Mouse (Mus musculus): ENCODE results near the gene Smg6.
"Not testable (repeated sequence)": the region's sequence is repeated elsewhere in the genome, so short reads cannot be mapped to it uniquely, and the experiment has no call there.

The Smg6 gene

DNA sequence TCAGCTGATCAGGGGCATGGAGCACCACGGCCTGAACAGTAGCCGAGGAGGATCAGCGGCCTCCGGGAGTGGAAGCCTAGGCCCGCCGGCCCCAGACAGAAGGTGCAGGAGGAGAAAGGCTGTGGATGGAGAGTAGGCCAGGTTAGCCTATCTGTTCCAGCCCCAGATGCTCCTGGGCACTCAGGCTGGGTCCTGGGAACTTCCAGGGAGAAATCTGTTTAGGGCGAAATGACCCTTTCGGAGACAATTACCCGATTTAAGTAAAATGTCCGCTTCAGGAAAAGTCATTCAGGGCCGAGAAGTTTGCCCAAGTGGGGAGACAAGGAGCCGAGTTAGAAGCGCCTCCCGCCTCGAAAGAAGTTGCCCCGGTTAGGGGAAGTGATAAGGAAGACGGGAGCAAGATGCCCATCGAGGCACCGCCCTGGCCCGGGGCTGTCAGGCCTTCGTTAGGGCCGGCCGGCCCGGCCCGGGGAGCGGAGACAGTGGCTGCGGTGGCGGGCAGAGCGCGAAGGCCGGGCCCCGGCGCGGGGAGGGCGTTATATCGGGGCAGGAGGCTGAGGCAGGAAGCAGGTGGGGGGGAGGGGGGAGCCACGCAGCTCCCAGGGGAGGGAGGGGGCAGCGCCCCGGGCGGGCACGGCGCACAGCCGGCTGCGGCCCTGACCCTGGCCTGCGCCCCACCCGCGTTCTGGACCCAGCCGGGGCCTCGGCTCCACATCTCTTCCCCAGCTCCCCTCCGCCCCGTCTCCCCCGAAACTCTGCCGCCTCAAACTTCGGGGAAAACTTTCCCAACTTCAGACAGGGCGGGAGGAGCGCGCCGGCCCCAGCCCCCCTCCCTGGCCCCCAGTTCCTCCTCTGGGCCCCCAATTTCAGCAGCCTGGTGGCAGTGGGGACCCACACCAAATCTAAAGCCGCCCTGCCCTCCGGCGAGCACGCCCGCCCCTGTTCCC is 242.3 kb downstream of the Smg6 start:
- no peak for DNase-seq (ENCODE audit: low spot score)

GRCm38 (mm10) chr11:75168590-75169361 is 243.2 kb downstream of the Smg6 start:
- DNase-seq (ENCODE audit: low spot score) = peak; percentile 75

DNA sequence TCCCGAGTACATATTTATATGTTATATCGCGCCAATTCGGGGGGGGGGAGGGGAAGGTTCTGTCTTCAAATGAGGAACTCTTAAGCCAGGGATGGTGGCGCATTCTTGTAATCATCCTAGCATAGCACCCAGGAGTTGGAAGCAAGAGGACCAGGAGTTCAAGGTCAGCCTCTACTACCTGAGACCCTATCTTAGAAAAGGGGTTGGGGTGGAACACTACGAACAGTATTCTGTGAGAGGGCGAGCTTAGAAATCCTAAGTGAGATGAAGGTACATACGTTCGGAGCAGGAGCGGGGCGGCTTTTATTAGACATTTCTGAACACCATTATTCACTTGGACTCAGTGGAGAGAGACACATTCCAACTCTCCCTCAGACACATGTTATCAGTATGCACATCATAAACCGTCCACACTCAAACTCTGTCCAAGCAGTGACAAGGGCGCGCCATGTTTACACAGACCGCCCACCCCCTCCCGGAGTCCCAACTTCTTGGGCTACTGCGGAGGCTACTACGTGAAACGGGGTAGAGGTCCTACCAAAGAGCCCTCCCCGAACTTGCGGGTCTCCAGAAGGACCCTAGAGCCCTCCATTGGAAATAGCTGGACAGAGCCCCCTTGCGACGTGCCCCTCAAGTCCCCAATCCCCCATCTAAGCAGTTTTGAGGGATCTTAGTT is 243.9 kb downstream of the Smg6 start, which contains the start of gene Hic1:
Gene Hic1, minus strand, starts transcription at position 115 of the 676 bp plus-strand sequence.
- DNase-seq (ENCODE audit: low spot score) = no peak

DNA sequence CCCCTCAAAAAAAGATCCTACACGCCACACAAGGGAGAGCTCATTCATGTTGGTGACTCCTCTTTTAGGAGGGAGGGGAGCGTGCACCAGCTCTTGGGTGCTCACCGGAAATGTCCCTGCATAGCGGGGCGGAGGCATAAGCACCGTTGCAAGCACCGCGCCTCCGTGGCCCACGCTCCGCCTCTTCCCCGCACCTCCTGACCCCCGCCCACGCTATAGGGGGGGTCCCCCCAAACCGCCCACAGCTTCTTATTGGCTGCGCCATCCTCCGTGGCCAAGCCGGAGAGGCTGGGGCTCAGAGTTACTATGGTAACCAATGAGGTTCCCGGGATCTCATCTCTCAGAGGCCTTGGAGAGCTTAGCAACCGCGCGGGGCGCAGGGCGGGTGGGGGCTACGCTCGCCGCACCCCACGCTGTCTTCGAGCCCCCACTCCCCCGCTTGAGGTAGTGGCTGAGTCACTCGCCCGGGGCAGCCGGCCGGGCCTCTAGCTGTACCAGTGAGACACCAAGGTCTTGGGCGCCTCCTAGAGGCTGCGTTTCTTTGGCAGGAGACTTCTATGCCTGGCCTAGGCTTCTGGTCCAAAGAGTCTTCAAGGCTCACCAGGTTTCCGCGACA is 244.6 kb downstream of the Smg6 start:
- peak; percentile 78 for DNase-seq (ENCODE audit: low spot score)

DNA sequence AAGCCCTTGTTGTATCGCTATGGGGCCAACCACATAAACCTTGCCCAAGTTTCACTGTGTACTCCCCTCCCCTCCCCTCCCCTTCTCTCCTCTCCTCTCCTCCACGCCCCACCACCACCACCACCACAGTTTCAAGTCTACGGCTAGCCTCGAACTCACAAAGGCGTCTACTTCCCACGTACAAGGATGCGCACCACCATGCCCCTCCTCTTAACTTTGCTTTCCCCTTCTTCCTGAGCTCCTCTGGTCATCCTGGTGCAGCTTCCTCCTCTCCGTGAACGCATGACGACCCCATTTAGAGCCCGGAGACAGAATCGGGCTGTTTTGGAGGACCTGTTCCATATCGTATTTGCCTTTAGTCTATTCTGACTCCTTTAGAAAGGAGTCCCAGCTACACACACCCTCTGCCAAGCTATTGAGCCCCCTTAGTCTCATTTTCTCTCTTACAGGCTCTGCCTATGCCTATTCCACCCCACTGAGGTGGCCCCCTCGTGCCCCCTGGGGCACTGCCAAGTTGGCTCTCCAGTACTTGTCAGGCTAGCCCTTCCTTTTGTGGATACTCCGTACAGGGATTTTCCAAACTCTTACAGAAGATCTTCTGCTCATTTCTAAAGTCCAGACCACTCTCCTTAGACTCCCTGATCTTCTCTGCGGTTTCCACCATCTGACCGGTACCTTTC is 245.7 kb downstream of the Smg6 start:
- no peak for DNase-seq (ENCODE audit: low spot score)

DNA sequence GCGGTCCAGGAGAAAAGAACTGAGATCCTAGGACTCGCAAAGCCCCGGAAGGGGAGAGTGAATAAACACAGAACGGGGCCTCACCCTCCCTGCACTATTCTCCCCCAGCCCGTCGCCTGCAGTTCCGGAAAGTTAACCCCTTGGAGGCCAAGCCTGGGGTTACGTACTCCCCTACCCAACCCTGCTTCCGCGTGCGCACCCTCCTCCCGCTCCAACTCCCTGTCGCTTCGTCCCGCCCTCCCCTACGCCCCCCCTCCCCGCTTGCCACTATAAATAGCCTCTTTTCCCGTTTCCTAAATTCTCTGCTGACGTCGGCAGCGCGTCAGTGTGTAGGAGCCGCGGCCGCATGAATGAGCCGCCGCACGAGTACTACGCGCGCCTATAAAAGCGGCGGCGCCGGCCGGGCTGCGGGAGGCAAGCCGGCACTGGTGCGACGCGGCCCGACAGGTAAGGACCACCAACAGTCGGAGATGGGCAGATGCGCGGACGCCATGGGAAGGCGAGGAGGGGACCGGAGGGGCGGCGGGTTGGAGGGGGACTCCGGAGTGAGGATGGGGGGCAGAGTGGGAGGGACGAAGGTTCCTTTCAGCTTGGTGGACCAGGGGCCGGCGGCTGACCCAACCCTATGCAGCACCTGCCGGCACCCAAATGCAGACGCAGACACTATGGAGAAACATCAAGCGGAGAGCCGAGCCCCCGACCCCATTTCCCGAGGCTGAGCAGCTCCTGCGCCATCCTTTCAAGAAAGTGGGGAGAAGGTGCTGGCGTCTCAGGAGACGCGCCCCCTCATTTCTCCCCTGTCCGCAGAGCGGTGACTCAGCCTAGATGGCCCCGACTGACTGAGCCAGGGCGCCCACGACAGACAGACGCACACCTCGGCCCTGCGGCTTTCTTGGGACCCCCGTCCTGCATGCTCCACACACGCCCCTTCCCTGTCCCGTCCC is 246.8 kb downstream of the Smg6 start:
- no peak for DNase-seq (ENCODE audit: low spot score)

- peak; percentile 89 for DNase-seq (ENCODE audit: low spot score)
Measured at GRCm38 (mm10) chr11:75173095-75173798, 247.6 kb downstream of the Smg6 start.

DNA sequence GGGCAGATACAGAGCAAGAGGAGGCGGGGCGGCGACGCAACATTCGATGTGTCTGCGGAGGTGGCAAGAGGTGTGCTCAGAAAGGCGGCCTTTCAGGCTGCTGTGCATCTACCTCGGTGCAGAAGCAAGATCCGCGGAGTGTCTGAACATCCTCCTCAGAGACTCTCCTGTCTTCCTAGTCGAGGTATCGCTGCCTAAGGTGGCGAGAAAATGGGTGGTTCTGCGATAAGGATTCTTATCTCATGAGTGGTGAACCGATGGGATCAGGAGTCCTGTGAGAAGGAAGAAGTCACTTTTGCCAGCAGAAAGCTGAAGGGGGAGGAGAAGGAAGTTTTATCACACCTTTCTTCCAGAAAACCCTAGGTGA is 248.2 kb downstream of the Smg6 start:
- no peak for DNase-seq (ENCODE audit: low spot score)

- DNase-seq (ENCODE audit: low spot score) = not testable (repeated sequence)
Measured at GRCm38 (mm10) chr11:75174574-75174973, 249.0 kb downstream of the Smg6 start.

- DNase-seq (ENCODE audit: low spot score) = no peak
Measured at GRCm38 (mm10) chr11:75178011-75178410, 252.4 kb downstream of the Smg6 start.

DNA sequence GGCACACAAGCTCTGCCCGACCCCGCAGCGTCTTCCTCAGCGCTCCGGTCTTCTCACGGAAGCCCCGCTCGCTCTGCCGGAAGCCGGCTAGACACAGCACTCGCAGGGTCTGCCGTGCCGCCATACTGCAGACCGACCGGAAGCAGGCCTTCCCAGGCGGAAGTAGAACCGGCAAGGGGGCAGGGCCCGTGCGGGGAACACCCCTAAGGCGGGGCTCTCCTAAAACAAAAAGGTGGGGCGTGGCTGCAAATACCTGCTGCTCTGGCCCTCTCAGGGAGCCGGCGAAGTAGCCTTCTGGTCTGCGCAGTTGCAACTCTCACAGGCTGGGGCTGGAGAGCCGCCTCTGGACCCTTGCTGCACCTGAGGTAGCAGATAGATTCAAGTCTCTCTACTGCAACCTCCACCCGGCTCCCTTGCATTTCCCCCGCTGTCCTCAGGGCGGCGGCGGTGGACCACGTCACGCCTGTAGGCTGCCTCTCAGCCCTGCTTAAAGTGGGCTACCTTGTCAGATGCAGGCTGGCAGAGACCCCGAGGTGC is 253.1 kb downstream of the Smg6 start, which contains the start of gene Ovca2:
Gene Ovca2, minus strand, starts transcription at position 164 of the 537 bp plus-strand sequence.
- peak; percentile 92 for DNase-seq (ENCODE audit: low spot score)

GRCm38 (mm10) chr11:75183917-75184570 is 258.4 kb downstream of the Smg6 start:
- no peak for DNase-seq (ENCODE audit: low spot score)

DNA sequence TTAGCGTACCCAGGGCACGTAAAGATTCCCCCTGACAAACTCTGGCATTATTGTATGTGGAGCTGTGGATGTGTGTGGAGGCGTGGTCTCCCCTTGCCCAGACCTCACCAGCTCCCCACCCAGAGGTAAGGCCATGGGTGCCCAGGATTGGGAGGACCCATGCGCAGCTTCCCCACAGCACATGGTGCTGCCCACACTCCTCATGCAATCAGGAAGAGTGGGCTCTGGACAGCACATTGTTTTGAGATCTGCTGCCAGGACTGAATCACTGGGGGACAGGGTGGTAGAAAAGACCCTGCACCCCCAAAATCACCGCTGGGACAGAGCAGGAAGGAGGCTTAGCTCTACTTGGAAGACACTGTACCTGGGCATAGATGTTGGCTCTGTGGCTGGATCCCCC is 258.9 kb downstream of the Smg6 start:
- DNase-seq (ENCODE audit: low spot score) = no peak

GRCm38 (mm10) chr11:75184986-75185385 is 259.4 kb downstream of the Smg6 start:
- no peak for DNase-seq (ENCODE audit: low spot score)

DNA sequence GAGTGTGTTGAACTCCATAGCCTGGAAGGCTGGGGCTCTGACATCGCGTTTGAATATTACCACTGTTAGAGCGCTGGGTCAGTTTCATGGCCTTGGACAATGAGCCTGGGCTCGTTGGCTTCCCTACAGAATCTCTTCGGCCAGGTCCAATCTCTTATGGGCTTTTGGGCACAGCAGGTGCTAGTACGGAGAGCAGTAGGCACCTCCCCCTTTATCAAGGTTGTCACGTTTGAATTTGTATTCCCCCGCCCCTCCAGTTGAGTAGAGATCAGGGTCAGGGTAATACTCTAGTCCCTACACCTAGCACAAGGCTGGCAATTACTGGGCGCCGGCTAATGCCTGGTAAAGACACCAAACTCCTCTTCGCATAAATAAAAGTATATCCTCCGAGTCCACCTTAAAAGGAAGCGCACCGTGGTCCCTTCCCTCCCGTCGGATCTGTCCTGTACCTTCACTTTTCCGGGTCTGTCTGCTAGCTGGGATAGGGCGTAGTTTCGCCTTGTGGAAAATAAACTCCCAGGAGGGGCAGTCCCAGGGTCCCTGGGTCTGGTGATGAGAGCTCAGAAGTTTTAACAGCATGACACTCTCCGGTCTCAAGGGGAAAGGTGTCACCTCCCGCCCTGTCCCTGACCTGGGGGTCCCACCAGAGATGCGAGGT is 264.2 kb downstream of the Smg6 start:
- DNase-seq (ENCODE audit: low spot score) = no peak

DNA sequence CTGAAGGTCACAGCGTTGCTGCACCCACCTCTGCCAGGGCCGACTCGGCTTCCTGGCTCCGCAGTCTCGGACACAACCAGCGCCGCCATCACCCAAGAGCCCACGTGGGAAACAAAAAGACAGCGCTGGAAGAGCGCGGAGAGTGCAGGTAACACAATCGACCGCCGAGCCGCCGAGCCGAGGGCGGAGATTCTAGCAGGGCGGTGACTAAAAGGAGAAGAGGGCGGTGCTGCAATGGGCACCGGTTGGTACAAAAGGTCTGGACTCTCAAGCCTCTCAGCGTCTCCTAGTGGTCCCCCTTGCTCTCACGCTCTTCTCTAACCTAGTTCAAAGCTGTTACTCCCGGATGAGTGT is 264.7 kb downstream of the Smg6 start:
- peak; percentile 86 for DNase-seq (ENCODE audit: low spot score)

- DNase-seq (ENCODE audit: low spot score) = no peak
Measured at GRCm38 (mm10) chr11:75190905-75191441, 265.4 kb downstream of the Smg6 start, which contains the start of gene Dph1. Gene Dph1, minus strand, starts transcription at chr11:75191241.

DNA sequence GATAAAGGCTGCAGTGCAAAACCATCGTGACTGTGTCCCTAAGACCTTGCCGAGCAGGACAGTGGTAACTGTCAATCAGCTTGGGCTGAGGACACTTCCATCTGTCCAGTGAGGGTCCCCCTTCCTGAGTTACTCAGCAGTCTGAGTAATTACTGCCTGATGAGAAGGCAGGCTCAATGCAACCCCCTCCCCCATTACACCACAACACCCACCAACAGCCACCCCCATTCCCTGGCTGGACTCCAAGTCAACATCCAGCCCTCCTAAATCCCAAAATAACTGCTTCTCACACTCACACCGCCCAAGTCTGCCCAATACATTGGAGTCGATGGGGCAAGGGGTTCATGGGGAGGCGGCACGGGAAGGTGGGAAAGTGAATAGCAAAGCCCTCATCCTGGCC is 266.2 kb downstream of the Smg6 start:
- DNase-seq (ENCODE audit: low spot score) = no peak
